14 mouse cellular contexts compared by ENCODE assay signal in genomic region chr9:30599756-30600155, GRCm38 (mm10).
"Had no signal": no experiment of that assay in that cellular context is flagged by ENCODE, and none has a peak within 500 bp of the region (broad histone marks: within the 10 kb centered on the region; RNA-seq: fewer than 3 reads in every experiment).

No protein-coding gene starts in this region.

- H3K36me3 ChIP-seq: limb, embryonic 15.5 days; liver, embryonic 12.5 days; midbrain, embryonic 10.5 days; neural tube, embryonic 12.5 days had no signal

- DNase-seq: lung, embryonic 14.5 days; lung, postnatal 10 days; lung, postnatal 4 days; midbrain, embryonic 14.5 days; right cerebral cortex, adult 18-20 months; right cerebral cortex, postnatal 25 days; thymus, adult 18-20 months; thymus, postnatal 14 days had no signal

- H3K9me3 ChIP-seq: limb, embryonic 15.5 days; liver, embryonic 12.5 days; midbrain, embryonic 10.5 days; neural tube, embryonic 12.5 days had no signal

- H3K4me1 ChIP-seq: limb, embryonic 15.5 days; liver, embryonic 12.5 days; neural tube, embryonic 12.5 days had no signal

- H3K4me3 ChIP-seq: left cerebral cortex, adult 2 months; limb, embryonic 15.5 days; liver, embryonic 12.5 days; midbrain, embryonic 10.5 days; myocyte; neural tube, embryonic 12.5 days had no signal

- H3K27ac ChIP-seq: left cerebral cortex, adult 2 months; limb, embryonic 15.5 days; liver, embryonic 12.5 days; midbrain, embryonic 10.5 days; neural tube, embryonic 12.5 days had no signal

- H3K27me3 ChIP-seq: limb, embryonic 15.5 days; liver, embryonic 12.5 days; neural tube, embryonic 12.5 days had no signal
